Mouse (Mus musculus) adrenal gland, adult 10 weeks (tissue): ENCODE data around the gene Igfbp1. TPM values are rescaled to one million over a fixed set of nuclear protein-coding genes. Genes with fewer than 3 reads are reported as not detected.

ENCODE experiments used
- polyA plus RNA-seq: library from polyadenylated mRNA; stranded (reverse); fragments of 350-450 nt; fragmentation: Illumina TruSeq; extraction: RNeasy Lipid Tissue Mini Kit (QIAGEN cat#74804); gene quantifications from one replicate; pipeline ENCODE4 v1.2.3, GENCODE M21; 2014; ENCODE audit warnings: low read depth, low replicate concordance

Igfbp1 gene
- not detected for polyA plus RNA-seq

DNA sequence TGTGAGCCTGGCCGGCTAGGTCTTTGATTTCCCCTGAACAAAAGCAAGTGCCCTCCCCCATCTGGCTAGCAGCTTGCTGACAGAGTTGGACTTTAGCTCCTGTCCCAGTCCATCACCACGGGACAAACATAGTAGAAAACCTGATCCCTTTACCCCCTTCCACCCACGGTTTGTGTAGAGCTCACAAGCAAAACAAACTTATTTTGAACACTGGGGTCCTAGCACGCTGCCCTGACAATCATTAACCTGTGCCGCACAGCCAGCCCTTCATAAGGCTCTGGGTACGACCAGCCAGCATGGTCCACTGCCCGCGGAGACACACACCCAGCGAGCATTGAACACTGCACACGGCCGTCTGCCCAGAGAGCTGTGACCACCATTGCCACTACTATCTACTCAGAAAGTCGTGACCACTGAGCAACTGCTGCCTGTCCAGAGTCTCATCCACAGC is at the start of gene Igfbp1:
Igfbp1 (plus strand) TSS at position 292 of the 451 bp plus-strand sequence.

DNA sequence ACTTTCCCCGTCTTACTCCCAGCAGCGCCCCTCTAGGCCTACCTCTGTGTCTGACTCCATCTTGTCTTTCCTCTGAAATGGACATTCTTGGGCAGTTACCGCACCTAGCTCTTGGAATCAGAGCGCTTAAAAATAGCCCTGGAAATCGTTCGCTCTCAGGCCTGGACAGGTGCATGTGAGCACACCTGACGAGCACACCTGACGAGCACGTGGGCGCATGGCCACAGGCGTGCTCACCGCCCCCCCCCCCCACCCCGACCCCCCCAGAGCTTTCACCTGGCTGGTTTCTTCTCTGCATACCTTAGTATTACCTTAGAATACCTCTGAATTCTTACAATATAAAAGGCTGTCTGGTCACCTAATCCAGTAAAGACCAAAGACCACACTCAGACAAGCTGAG is 9.1 kb upstream of the Igfbp1 start, which contains the start of gene Gm11985:
Gm11985 (minus strand) TSS at position 101 of the 400 bp plus-strand sequence.

GRCm38 (mm10) chr11:7213501-7214341 is 16.1 kb downstream of the Igfbp1 start, which contains the start of gene Igfbp3:
Igfbp3 (minus strand) TSS chr11:7213923.

Other genes starting within 250 kb of the Igfbp1 start
- 1.7 TPM for gene Adcy1, start 134.3 kb upstream of the Igfbp1 start, polyA plus RNA-seq
- not detected for gene Gm11985, start 9.2 kb upstream of the Igfbp1 start, polyA plus RNA-seq
- 87.5 TPM for gene Igfbp3, start 16.1 kb downstream of the Igfbp1 start, polyA plus RNA-seq